ENCODE assay signal across 21 mouse cellular contexts in the genomic region with DNA sequence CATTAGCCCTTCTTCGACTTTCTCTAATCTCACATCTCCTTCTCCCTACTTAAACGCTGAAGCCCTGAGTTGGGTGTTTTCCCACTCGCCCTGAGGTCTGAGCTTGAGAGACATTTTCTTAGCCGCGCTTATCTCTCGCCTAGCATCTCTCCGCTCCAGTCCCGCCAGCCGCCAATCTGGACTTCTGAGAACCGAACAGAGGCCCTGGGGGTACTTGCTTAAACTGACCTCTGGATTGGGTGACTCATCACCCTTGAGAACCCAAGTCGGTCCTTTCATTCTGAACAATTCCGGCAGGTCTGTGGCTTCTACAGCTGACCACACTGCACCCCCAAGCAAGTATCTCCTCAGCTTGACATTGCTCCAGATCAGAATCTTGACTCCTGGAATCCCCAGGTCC. TPM values are rescaled to one million over a fixed set of nuclear protein-coding genes. Genes with fewer than 3 reads are reported as not detected.
DNase-seq lines count a peak whose midpoint lies in the region; ATAC-seq and TF ChIP-seq lines count a peak whose summit lies in the region.
"Had no signal": no experiment of that assay in that cellular context is flagged by ENCODE, and none has a peak within 500 bp of the region (broad histone marks: within the 10 kb centered on the region; RNA-seq: fewer than 3 reads in every experiment).

No protein-coding gene starts in this region.

- WGBS in kidney, postnatal 0 days: 42% methylated on average over 12 of the region's 12 CpGs

- H3K9ac ChIP-seq in kidney, postnatal 0 days (ENCODE audit: low read depth, low read length): no peak overlapping the region
- H3K9ac ChIP-seq: embryonic facial prominence, embryonic 13.5 days; forebrain, embryonic 12.5 days; heart, embryonic 12.5 days; hindbrain, embryonic 15.5 days had no signal

- H3K27me3 ChIP-seq in kidney, postnatal 0 days (ENCODE audit: insufficient read depth, low read length): no peaks in the 10 kb centered on the region

- H3K4me1 ChIP-seq in kidney, postnatal 0 days (replicated peaks; ENCODE audit: insufficient read depth, low read length): no peaks in the 10 kb centered on the region
- H3K4me1 ChIP-seq: forebrain, embryonic 12.5 days had no signal

- no peak overlapping the region for H3K4me3 ChIP-seq in kidney, postnatal 0 days (replicated peaks; ENCODE audit: low read depth, low read length)
- H3K4me3 ChIP-seq: embryonic facial prominence, embryonic 13.5 days; forebrain, embryonic 12.5 days; heart, adult 2 months; heart, embryonic 12.5 days; hindbrain, embryonic 15.5 days had no signal

- H3K36me3 ChIP-seq in kidney, postnatal 0 days (ENCODE audit: insufficient read depth, low read length): no peaks in the 10 kb centered on the region
- H3K36me3 ChIP-seq: forebrain, embryonic 12.5 days; G1E; heart, embryonic 12.5 days; hindbrain, embryonic 15.5 days had no signal

- TF ChIP-seq CTCF in kidney, postnatal 0 days (IDR thresholded peaks at IDR 0.05; ENCODE audit: low read depth): no peak

- no peak overlapping the region for H3K4me2 ChIP-seq in kidney, postnatal 0 days (ENCODE audit: low read length)
- H3K4me2 ChIP-seq: embryonic facial prominence, embryonic 13.5 days; forebrain, embryonic 12.5 days; heart, embryonic 12.5 days; hindbrain, embryonic 15.5 days had no signal

- no peaks in the 10 kb centered on the region for H3K9me3 ChIP-seq in kidney, postnatal 0 days (replicated peaks; ENCODE audit: low read length)
- H3K9me3 ChIP-seq: embryonic facial prominence, embryonic 13.5 days; forebrain, embryonic 12.5 days; heart, embryonic 12.5 days; hindbrain, embryonic 15.5 days had no signal

- peak; percentile 58 for DNase-seq in adrenal gland, adult 8-10 months
- no peak for DNase-seq in adrenal gland, postnatal 25 days
- DNase-seq in kidney, postnatal 0 days (ENCODE audit: low spot score): no peak
- DNase-seq in kidney, adult 18-20 months: no peak
- DNase-seq in NIH3T3 (ENCODE audit: low read depth): peak; percentile 24
- no peak for DNase-seq in spleen, adult 12 weeks (ENCODE audit: low spot score)
- no peak for DNase-seq in cerebellum, postnatal 36 days
- DNase-seq: B cell, adult 2 months; cerebellum, adult 11-12 months; cerebellum, adult 9-10 months; cerebellum, postnatal 25 days; gastrocnemius, postnatal 14 days; heart, adult 2 months had no signal

- H3K27ac ChIP-seq in kidney, postnatal 0 days: no peak overlapping the region
- H3K27ac ChIP-seq: embryonic facial prominence, embryonic 13.5 days; forebrain, embryonic 12.5 days; heart, adult 2 months; hindbrain, embryonic 15.5 days had no signal

- 0 out of 2 replicates have a peak, but pooled peaks have one; percentile 25 for ATAC-seq in kidney, postnatal 0 days (replicated peaks; ENCODE audit: low FRiP score, low read depth)
- ATAC-seq: CD4-positive, CD25-positive, alpha-beta regulatory T cell, adult 4 months; forebrain, embryonic 16.5 days; intestine, embryonic 16.5 days had no signal

RNA-seq across cellular contexts. Expression of gene Tbx3, which starts 32.2 kb away (rescaled TPM):
- total RNA-seq in adrenal gland, adult 8-10 months (2022): 100 to 1,000 TPM; 299 to 549 (median 400) TPM
- 215 and 277 TPM in 2 replicates for total RNA-seq in adrenal gland, postnatal 25 days (2021)
- 32.9 and 36.8 TPM in 2 replicates for polyA plus RNA-seq in kidney, postnatal 0 days (2015; fragmentation: Nextera tagmentation; extraction: Ambion mirVana)
- polyA plus RNA-seq: G1E had no signal

Comparison
In these comparisons a context has a peak if more than half of its experiments do, and no peak if none do; other contexts are left out.
1. DNase-seq: peak in adrenal gland, adult 8-10 months (single experiment) and NIH3T3 (single experiment); none in adrenal gland, postnatal 25 days (single experiment), kidney, postnatal 0 days (single experiment), kidney, adult 18-20 months (single experiment), spleen, adult 12 weeks (single experiment) and cerebellum, postnatal 36 days (0 of 2).